Mouse (Mus musculus) neural tube, embryonic 13.5 days (tissue): ENCODE measurements at regions not wholly inside any gene's neighbourhood (a gene's known extent, or its start where the extent isn't known, plus 50 kb on each side); places are given as distances from the start of the nearest gene placed in this dataset.
"Not testable (repeated sequence)": the region's sequence is repeated elsewhere in the genome, so short reads cannot be mapped to it uniquely, and the experiment has no call there.

ENCODE experiments used
- ATAC-seq: fragments of 200-750 bp; cut with Nextera tagmentation; 2 replicates; pipeline ENCODE4 v1.8.0; 2017; ENCODE audit warnings: low read depth, mild to moderate bottlenecking, moderate TSS enrichment, moderate library complexity
- H3K27ac ChIP-seq: fragments of 300-500 bp; sonication (generic); replicated peaks from 2 replicates; pipeline ENCODE4 v1.5.1; 2015; ENCODE audit warnings: moderate library complexity, mild to moderate bottlenecking, inconsistent platforms
- H3K27me3 ChIP-seq: fragments of 300-500 bp; sonication (generic); 2 replicates; pipeline ENCODE4 v1.6.1; 2015; ENCODE audit warnings: mild to moderate bottlenecking, inconsistent platforms
- H3K36me3 ChIP-seq: fragments of 300-500 bp; sonication (generic); 2 replicates; pipeline ENCODE4 v1.6.1; 2015; ENCODE audit warnings: mild to moderate bottlenecking, inconsistent platforms
- H3K4me1 ChIP-seq: fragments of 300-500 bp; sonication (generic); replicated peaks from 2 replicates; pipeline ENCODE4 v1.6.1; 2015; ENCODE audit warnings: inconsistent platforms
- H3K4me2 ChIP-seq: fragments of 300-500 bp; sonication (generic); 2 replicates; pipeline ENCODE4 v1.6.1; 2015; ENCODE audit warnings: inconsistent platforms, mild to moderate bottlenecking, moderate library complexity
- H3K4me3 ChIP-seq: fragments of 300-500 bp; sonication (generic); 2 replicates; pipeline ENCODE4 v1.5.1; 2015; ENCODE audit warnings: mild to moderate bottlenecking, inconsistent platforms
- H3K9ac ChIP-seq: fragments of 300-500 bp; sonication (generic); 2 replicates; pipeline ENCODE4 v1.6.1; 2015; ENCODE audit warnings: moderate library complexity, mild to moderate bottlenecking, inconsistent platforms
- H3K9me3 ChIP-seq: fragments of 300-500 bp; sonication (generic); 2 replicates; pipeline ENCODE4 v1.6.1; 2016; ENCODE audit warnings: inconsistent platforms
- WGBS: fragments of 180-500 bp; shearing (Covaris S2); methylation state at CpG from one replicate; pipeline ENCODE4 v1.1.7; 2015; 5-methylcytosine and 5-hydroxymethylcytosine counted together

DNA sequence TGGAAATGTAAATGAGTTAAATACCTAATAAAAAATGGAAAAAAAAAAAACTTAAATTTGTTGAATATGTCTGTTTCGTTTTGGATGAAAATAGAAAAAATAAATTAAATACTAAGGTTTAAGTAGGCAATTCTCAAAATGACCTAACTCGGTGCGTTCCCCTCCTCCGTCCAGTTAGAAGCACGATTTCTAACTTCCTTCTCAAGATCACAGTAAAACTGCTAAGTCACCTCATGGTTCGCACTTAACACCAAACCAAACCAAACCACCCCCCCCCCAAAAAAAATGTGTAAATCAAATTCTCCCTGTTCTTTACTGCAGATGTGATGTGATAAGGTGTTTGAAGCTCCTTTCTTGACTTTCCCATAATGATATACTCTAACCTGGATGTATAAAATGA lies 303.3 kb downstream of the Rprm start:
- H3K9ac ChIP-seq, H3K4me2 ChIP-seq, H3K27me3 ChIP-seq, H3K4me1 ChIP-seq, H3K36me3 ChIP-seq, H3K4me3 ChIP-seq, H3K9me3 ChIP-seq, ATAC-seq, H3K27ac ChIP-seq: not testable (repeated sequence)
- WGBS: 77% methylated on average over 3 of the region's 6 CpGs

DNA sequence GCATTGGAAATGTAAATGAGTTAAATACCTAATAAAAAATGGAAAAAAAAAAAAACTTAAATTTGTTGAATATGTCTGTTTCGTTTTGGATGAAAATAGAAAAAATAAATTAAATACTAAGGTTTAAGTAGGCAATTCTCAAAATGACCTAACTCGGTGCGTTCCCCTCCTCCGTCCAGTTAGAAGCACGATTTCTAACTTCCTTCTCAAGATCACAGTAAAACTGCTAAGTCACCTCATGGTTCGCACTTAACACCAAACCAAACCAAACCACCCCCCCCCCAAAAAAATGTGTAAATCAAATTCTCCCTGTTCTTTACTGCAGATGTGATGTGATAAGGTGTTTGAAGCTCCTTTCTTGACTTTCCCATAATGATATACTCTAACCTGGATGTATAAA lies 296.8 kb downstream of the Rprm start:
- not testable (repeated sequence) for H3K36me3 ChIP-seq, H3K9me3 ChIP-seq, H3K4me3 ChIP-seq, H3K9ac ChIP-seq, H3K4me1 ChIP-seq, H3K27me3 ChIP-seq, ATAC-seq, H3K27ac ChIP-seq, H3K4me2 ChIP-seq
- 81% methylated on average over 3 of the region's 6 CpGs for WGBS

DNA sequence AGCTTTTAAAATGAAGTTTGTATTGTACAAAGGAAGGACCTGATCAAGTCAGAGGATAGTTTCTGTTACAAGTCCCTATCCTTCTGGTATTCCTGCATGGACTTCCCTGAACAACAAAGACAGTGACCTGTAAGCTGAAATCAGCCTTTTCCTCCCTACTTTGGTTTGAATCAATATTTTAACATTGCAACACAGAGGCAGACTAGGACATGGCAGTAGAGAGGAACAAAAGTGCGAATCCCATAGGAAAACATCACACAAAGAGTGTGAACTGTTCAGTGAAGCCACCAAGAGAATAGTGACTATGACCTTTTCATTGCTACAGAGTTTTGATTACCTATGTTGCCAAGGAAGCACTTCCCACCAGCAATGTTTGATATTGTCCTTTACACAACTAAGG lies 288.7 kb downstream of the Rprm start:
- no peaks in the 10 kb centered on the region for H3K9me3 ChIP-seq
- no peaks in the 10 kb centered on the region for H3K27me3 ChIP-seq
- H3K36me3 ChIP-seq: no peaks in the 10 kb centered on the region
- ATAC-seq: no peak
- no peak overlapping the region for H3K9ac ChIP-seq
- H3K27ac ChIP-seq: no peak overlapping the region
- 86% methylated on average over 1 of the region's 1 CpGs for WGBS
- H3K4me3 ChIP-seq: no peak overlapping the region
- no peak overlapping the region for H3K4me2 ChIP-seq
- no peaks in the 10 kb centered on the region for H3K4me1 ChIP-seq

DNA sequence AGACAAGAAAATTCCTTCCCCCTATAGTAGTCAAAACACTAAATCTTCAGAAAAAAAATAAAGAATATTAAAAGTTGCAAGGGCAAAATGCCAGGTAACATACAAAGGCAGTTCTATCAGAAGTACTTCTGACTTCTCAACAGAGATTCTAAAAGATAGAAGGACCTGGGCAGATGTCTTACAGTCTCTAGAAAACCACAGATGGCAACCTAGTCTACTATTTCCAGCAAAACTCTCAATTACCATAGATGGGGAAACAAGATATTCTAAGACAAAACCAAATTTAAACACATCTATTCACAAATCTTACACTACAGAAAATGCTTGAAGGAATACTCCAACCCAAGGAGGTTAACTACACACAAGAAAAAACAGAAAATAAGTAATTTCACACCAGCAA lies 281.7 kb downstream of the Rprm start:
- Histone ChIP-seq H3K9me3 (no peaks in the 10 kb centered on the region), H3K9ac (no peak overlapping the region), H3K36me3 (no peaks in the 10 kb centered on the region), H3K4me2 (no peak overlapping the region), H3K27ac (no peak overlapping the region), H3K27me3 (no peaks in the 10 kb centered on the region), H3K4me1 (no peaks in the 10 kb centered on the region), H3K4me3 (no peak overlapping the region)
- ATAC-seq: no peak

DNA sequence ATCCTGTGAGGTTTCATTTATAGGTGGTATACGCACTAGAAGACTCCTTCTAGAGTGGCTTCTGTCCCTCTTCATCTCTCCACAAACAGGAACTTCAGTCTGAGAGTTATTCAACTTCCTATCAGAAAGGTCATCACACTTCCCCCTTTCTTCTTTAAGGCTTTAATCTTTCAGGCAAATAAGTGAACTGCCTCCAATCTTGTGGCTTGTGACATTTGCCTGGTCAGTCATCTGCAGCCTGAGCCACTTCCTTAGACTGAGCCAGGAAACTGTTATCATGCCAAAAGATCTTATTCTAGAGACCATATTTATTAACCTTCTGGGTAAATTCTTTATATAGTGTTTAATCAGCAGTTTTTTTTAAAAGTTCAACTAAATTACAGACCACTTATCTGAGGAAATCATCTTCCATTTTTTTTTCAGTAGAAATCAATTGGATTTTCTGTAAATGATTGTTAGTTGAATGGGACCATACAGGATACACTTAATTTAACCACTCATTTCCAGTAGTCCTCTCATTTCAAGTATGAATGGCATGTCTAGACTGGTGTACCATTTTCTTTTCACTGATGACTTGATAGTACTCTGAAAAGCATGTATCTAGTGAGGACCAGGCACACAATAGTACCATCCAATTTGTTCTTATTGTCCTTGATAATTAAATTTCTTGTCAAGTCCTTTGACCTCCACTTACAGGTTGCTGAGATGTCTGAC lies 234.4 kb downstream of the Rprm start:
- 94% methylated on average over 1 of the region's 1 CpGs for WGBS

More for the DNA sequence above, 234.4 kb downstream of the Rprm start:
- H3K27me3 ChIP-seq: no peaks in the 10 kb centered on the region
- no peak overlapping the region for H3K9ac ChIP-seq
- no peaks in the 10 kb centered on the region for H3K4me1 ChIP-seq
- H3K36me3 ChIP-seq: no peaks in the 10 kb centered on the region
- ATAC-seq: no peak
- H3K9me3 ChIP-seq: no peaks in the 10 kb centered on the region
- no peak overlapping the region for H3K4me3 ChIP-seq
- no peak overlapping the region for H3K27ac ChIP-seq
- H3K4me2 ChIP-seq: no peak overlapping the region
